In genomic region chr14:18240132-18240531, GRCm38 (mm10) we compare ENCODE assay signal across 7 mouse cellular contexts.
"Had no signal": no experiment of that assay in that cellular context is flagged by ENCODE, and none has a peak within 500 bp of the region (broad histone marks: within the 10 kb centered on the region; RNA-seq: fewer than 3 reads in every experiment).

No protein-coding gene starts in this region.

- H3K27me3 ChIP-seq: liver, embryonic 12.5 days; midbrain, embryonic 12.5 days had no signal

- H3K27ac ChIP-seq: stomach, postnatal 0 days had no signal

- H3K9me3 ChIP-seq: liver, embryonic 12.5 days; midbrain, embryonic 12.5 days had no signal

- DNase-seq: kidney, adult 18-20 months; kidney, postnatal 25 days; lung, adult 18-20 months; thymus, postnatal 4 days had no signal

- H3K36me3 ChIP-seq: liver, embryonic 12.5 days; midbrain, embryonic 12.5 days had no signal

- H3K4me1 ChIP-seq: midbrain, embryonic 12.5 days had no signal
